Mouse (Mus musculus) liver, embryonic 14.5 days (tissue): ENCODE results near the gene Ube2i. TPM values are rescaled to one million over a fixed set of nuclear protein-coding genes. Genes with fewer than 3 reads are reported as not detected.
"Not testable (repeated sequence)": the region's sequence is repeated elsewhere in the genome, so short reads cannot be mapped to it uniquely, and the experiment has no call there.

Experiments
- ATAC-seq: fragments of 200-750 bp; cut with Nextera tagmentation; 2 replicates; pipeline ENCODE4 v1.8.0; 2017; ENCODE audit warnings: moderate number of reproducible peaks, mild to moderate bottlenecking, moderate library complexity; ENCODE audit not compliant: insufficient read depth
- DNase-seq, 3 experiments: peaks; one replicate each; pipeline ENCODE4 v3.0.0-alpha.2; 2012 to 2013; ENCODE audit warnings: low read depth in 3 of 3, low spot score in 3 of 3
- H3K27ac ChIP-seq: fragments of 300-500 bp; sonication (generic); 2 replicates; pipeline ENCODE4 v1.5.1; 2014; ENCODE audit warnings: moderate library complexity, mild to moderate bottlenecking, control low read depth, inconsistent platforms
- H3K27me3 ChIP-seq: fragments of 300-500 bp; sonication (generic); 2 replicates; pipeline ENCODE4 v1.6.1; 2014; ENCODE audit warnings: mild to moderate bottlenecking, low read length, moderate library complexity; ENCODE audit not compliant: control insufficient read depth, insufficient read depth
- H3K36me3 ChIP-seq: fragments of 300-500 bp; sonication (generic); replicated peaks from 2 replicates; pipeline ENCODE4 v1.6.1; 2014; ENCODE audit warnings: low read depth; ENCODE audit not compliant: control insufficient read depth, insufficient read depth
- H3K4me1 ChIP-seq, 2 experiments: fragments of 200-500 bp in 1 of 2; fragments of 300-500 bp in 1 of 2; sonication (generic) in 1 of 2; replicated peaks; 2 replicates each; pipeline ENCODE4 v1.6.1; 2012 to 2014; ENCODE audit warnings: antibody characterized with exemption in 1 of 2, inconsistent platforms in 1 of 2, low read length in 1 of 2; ENCODE audit not compliant: control insufficient read depth in 2 of 2, insufficient read depth in 2 of 2
- H3K4me2 ChIP-seq: fragments of 300-500 bp; sonication (generic); 2 replicates; pipeline ENCODE4 v1.6.1; 2014; ENCODE audit warnings: low read depth, mild to moderate bottlenecking, control low read depth, moderate library complexity
- H3K4me3 ChIP-seq, 2 experiments: fragments of 200-500 bp in 1 of 2; fragments of 300-500 bp in 1 of 2; sonication (generic) in 1 of 2; 2 replicates each; pipeline ENCODE4 v1.5.1; 2012 to 2014; ENCODE audit warnings: low read depth in 2 of 2, low read length in 2 of 2, mild to moderate bottlenecking in 2 of 2, control low read depth in 1 of 2, inconsistent platforms in 1 of 2, moderate library complexity in 1 of 2; ENCODE audit not compliant: insufficient read depth in 1 of 2
- H3K9ac ChIP-seq: fragments of 300-500 bp; sonication (generic); replicated peaks from 2 replicates; pipeline ENCODE4 v1.6.1; 2014; ENCODE audit warnings: mild to moderate bottlenecking, control low read depth, moderate library complexity
- H3K9me3 ChIP-seq: fragments of 300-500 bp; sonication (generic); 2 replicates; pipeline ENCODE4 v1.6.1; 2016; ENCODE audit warnings: low read length, mixed read lengths; ENCODE audit not compliant: control insufficient read depth
- CTCF ChIP-seq: IDR thresholded peaks from 2 replicates; pipeline ENCODE4 v1.5.1; 2016; ENCODE audit warnings: antibody characterized with exemption, low read depth, control low read depth
- EP300 ChIP-seq: IDR thresholded peaks from 2 replicates; pipeline ENCODE4 v1.6.1; 2016; ENCODE audit warnings: antibody characterized with exemption, low read depth
- WGBS: fragments of 180-500 bp; shearing (Covaris S2); extraction: QIAGEN DNeasy Blood & Tissue Kit; methylation state at CpG from one replicate; pipeline ENCODE4 v1.1.7; 2014; ENCODE audit not compliant: insufficient replicate concordance; 5-methylcytosine and 5-hydroxymethylcytosine counted together
- polyA plus RNA-seq, 2 experiments: library from polyadenylated mRNA; depleted of rRNA in 1 of 2; stranded (reverse) in 1 of 2; unstranded in 1 of 2; fragments of >200 nt; fragmentation: Nextera tagmentation in 1 of 2; extraction: Ambion mirVana in 1 of 2; gene quantifications; 2 replicates each; pipeline versions ENCODE4 v1.2.1 to v1.2.3; 2012 to 2014

The Ube2i gene
- polyA plus RNA-seq, 2 experiments, result 168 to 244 TPM

DNA sequence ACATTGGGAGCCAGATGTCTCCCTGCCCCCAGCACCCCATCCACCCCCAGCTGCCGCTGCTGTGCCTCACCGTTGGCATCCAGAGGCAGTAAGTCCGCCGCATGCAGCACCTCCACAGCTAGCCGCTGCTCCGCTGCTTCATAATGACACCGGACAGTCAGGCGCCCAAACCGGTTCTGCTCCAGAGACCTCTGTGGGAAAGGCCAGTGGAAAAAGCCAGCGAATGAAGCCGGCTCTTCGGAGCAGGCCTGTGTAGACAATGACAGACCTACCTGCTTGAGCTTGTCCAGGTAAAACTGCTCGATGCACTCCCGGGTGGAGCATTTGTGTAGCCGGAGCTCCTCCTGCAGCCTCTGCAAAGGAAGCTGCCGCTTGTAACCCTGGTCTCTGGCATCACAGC lies 30.2 kb downstream of the Ube2i start:
- no peak for DNase-seq
- Histone ChIP-seq H3K27ac (no peak overlapping the region), H3K4me1 (peaks cover 2 to 7% of the 10 kb centered on the region in 2 experiments), H3K9ac (no peak overlapping the region), H3K4me2 (no peak overlapping the region), H3K4me3 (no peak overlapping the region), H3K36me3 (peaks cover 9% of the 10 kb centered on the region), H3K9me3 (no peaks in the 10 kb centered on the region), H3K27me3 (no peaks in the 10 kb centered on the region)
- 81% methylated on average over 16 of the region's 16 CpGs for WGBS
- no peak for ATAC-seq
- TF ChIP-seq CTCF (no peak), EP300 (no peak)

DNA sequence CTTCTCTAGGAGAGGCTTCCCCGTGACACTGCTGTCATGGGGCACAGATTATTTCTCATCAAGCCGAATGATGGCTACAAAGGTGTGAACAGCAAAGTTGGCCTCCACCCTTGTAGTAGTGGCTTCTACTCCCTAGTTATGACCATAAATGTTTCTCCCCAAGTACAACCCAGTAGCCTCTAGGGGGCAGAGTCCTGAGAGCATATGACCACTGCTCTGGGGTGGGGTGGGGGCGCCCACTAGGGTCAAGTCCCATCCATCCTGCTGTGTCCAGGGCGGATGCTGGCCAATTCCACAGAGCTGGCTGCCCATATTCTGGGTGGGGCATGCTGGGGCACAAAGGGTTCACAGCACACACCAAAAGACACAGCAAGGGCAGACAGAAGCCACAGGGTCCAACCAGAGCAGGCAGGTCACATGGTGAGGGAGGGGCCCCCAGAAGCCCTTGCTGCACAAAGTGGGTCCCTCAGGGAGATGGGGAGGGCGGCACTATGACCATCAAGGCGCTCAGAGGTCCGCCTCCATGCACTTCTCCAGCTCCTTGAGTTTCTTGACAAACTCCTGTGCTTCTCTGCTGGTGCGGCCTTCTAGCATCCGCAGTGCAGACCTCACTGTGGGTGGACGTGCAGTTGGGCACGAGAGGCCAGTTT lies 31.2 kb downstream of the Ube2i start:
- no peak overlapping the region for H3K27ac ChIP-seq
- no peaks in the 10 kb centered on the region for H3K27me3 ChIP-seq
- no peaks in the 10 kb centered on the region for H3K9me3 ChIP-seq
- DNase-seq (no peak), ATAC-seq (no peak)
- H3K4me2 ChIP-seq, result no peak overlapping the region
- TF ChIP-seq CTCF (peak; percentile 39; the same call in 1 of the 2 replicates), EP300 (no peak)
- WGBS, result 80% methylated on average over 11 of the region's 11 CpGs
- peaks cover 9% of the 10 kb centered on the region for H3K36me3 ChIP-seq
- peaks cover 6 to 10% of the 10 kb centered on the region in 2 experiments for H3K4me1 ChIP-seq
- no peak overlapping the region for H3K9ac ChIP-seq
- H3K4me3 ChIP-seq, result no peak overlapping the region

DNA sequence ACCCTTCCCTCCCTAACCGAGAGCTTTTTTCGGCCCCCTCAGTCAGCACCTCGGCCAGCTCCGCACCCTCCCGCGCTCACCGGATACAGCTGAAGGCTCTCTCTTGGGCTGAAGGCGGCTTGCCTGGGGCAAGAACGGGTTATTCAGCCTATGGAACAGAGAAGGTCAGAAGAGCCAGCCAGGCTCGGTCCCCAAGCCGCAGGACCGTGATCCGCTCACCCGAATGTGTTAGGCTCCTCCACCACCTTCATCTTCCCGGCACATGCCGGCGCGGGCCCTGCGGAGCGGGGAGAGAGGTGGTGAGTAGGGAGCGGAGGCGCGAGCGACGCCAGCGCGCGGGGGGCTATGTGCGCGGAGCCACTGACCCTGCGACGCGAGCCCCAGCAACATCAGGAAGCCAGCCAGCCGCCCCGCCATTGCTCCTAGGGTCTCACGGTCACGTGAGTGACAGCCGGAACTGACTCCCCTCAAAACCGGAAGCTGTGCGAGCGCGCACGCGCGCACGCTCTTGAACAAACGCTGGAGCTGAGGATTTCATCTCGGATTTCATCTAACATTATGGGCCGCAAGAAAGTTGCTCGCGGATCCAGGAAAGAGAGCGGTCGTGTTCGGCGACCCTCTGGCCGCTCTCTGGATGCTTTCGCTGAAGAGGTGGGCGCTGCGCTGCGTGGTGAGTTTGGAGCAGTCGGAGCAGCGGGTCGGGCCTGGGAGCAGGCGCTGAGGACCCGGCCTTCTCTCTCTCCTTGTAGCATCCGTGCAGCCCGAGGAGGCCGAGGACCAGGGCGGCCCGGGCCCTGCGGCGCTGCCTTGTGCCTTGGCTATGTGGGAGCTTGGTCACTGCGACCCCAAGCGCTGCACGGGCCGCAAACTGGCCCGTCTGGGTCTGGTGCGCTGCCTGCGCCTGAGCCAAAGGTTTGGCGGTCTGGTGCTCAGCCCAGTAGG lies 34.5 kb downstream of the Ube2i start, which contains the start of the genes Gnptg and Tsr3:
Gene Gnptg (minus strand): TSS at position 430 of the 942 bp plus-strand sequence.
Gene Tsr3 (plus strand): TSS at position 476 of the 942 bp plus-strand sequence.
- peak within 1 kb of the TSS; percentile 12; the same call in 1 of the 2 replicates for H3K27ac ChIP-seq
- no peaks in the 10 kb centered on the region for H3K27me3 ChIP-seq
- WGBS, result under 1% methylated on average over 78 of the region's 80 CpGs
- peak; percentile 75 to 76 (median 76) for DNase-seq
- H3K4me3 ChIP-seq, result peak within 1 kb of the TSS; percentile 75 to 92
- H3K4me1 ChIP-seq, result peaks cover 6 to 10% of the 10 kb centered on the region in 2 experiments
- ATAC-seq, result peak; percentile 83
- TF ChIP-seq CTCF (no peak), EP300 (no peak)
- peaks cover 22% of the 10 kb centered on the region for H3K36me3 ChIP-seq
- H3K9ac ChIP-seq, result peak within 1 kb of the TSS; percentile 85
- H3K9me3 ChIP-seq, result no peaks in the 10 kb centered on the region
- peak within 1 kb of the TSS; percentile 86 for H3K4me2 ChIP-seq

DNA sequence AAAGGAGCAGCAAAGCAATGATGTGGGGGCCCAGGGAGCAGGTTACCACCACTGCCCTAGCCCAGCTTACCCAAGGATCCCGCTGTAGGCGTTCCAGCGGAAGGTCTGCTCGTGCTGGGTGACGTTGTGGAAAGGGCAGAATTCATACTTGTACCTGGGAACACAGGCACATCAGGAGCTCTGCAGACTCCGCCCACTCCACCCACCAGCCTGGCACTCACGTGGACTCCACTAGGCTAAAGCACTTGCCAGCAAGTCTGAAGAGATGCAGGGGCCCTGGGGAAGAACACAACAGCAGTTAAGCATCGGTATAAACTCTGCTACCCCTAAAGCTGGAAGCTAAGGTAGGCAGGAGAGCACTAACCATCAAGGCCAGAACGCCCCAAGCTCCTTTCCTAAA lies 38.8 kb downstream of the Ube2i start:
- 80% methylated on average over 9 of the region's 9 CpGs for WGBS
- Histone ChIP-seq H3K27ac (no peak overlapping the region), H3K36me3 (peaks cover 28% of the 10 kb centered on the region), H3K4me2 (no peak overlapping the region), H3K9ac (no peak overlapping the region), H3K4me3 (no peak overlapping the region), H3K9me3 (no peaks in the 10 kb centered on the region), H3K4me1 (peaks cover 6 to 7% of the 10 kb centered on the region in 2 experiments; a peak in 3 of 4 replicates), H3K27me3 (no peaks in the 10 kb centered on the region)
- TF ChIP-seq CTCF (no peak), EP300 (no peak)
- ATAC-seq, result no peak
- no peak for DNase-seq

DNA sequence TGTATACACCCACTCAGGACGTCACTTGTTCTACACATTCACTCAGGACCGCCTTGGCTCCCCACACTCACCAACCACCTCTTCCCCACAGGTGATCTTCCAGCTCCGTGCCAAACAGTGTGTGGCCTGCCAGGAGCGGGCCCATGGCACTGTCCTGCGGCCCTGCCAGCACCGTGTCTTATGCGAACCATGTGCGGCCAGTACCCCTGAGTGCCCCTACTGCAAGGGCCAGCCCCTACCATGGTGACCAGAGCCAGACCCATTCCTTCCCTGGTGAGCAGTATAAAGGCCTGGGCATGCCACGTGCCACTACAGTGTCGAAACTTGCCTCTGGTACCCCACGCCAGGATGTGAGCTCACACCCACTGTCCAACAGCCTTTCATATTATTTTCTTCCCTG lies 42.8 kb downstream of the Ube2i start:
- H3K4me1 ChIP-seq, result peaks cover 4 to 13% of the 10 kb centered on the region in 2 experiments
- not testable (repeated sequence) for H3K9me3 ChIP-seq, H3K27me3 ChIP-seq, H3K27ac ChIP-seq, H3K4me3 ChIP-seq, H3K4me2 ChIP-seq, H3K9ac ChIP-seq, ATAC-seq, DNase-seq
- 89% methylated on average over 5 of the region's 11 CpGs for WGBS
- peaks cover 45% of the 10 kb centered on the region for H3K36me3 ChIP-seq
